Mouse (Mus musculus): Measurements from ENCODE around the gene Pcnp. TPM values are rescaled to one million over a fixed set of nuclear protein-coding genes. Genes with fewer than 3 reads are reported as not detected.

Gene Pcnp
- polyA plus RNA-seq, 1 experiment from 2014 or later: 272 TPM

DNA sequence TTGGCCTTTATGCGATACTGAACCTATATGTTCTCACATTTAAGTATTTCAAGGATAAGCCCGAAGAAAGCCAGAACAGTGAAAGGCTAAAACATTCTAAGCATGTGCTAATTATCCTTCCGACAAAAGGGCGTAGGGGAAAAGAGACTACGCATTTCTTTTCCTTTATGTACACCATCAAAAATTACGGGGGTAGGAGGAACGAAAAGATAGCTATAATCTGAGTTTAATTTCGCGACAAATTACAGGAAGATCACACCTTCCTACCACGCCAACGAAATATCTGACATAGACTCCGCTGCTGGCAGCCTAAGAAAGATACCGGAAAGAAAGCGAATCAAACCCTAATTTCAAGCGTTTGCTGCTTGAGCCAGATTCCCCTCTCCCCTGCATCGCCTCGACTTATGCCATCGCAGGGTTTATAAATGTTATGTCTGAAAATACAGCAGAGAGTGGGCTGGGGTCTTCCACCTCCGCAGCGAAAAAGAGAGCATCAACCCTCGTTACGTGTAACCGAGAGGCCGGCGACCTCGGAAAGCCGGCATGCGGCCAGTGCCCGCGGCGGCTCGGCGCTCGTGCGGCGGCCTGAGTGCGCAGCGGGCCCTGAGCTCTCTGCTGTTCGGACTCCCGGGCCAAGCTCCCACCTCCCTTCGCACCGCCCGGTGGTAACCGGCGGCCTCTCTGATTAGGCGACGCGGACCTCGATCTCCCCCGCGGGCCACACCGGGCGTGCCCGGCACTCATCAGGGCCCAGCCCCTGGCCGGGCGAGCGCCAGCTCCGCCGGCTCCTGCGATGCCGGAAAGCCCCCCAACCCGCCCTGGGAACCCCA is 602 bp downstream of the Pcnp start:
- H3K9ac ChIP-seq: peak overlapping the region; percentile 97
- under 1% methylated on average over 60 of the region's 62 CpGs for WGBS
- peak overlapping the region; percentile 71 for H3K4me2 ChIP-seq
- peaks cover 20% of the 10 kb centered on the region for H3K4me1 ChIP-seq
- H3K4me3 ChIP-seq: peak overlapping the region; percentile 87
- H3K9me3 ChIP-seq: no peaks in the 10 kb centered on the region
- peak overlapping the region; percentile 95 for H3K27ac ChIP-seq
- ATAC-seq (ENCODE audit: insufficient number of reproducible peaks, insufficient read depth, low FRiP score, low TSS enrichment, low read depth): peak; percentile 79
- no peaks in the 10 kb centered on the region for H3K27me3 ChIP-seq
- peaks cover 33% of the 10 kb centered on the region for H3K36me3 ChIP-seq

DNA sequence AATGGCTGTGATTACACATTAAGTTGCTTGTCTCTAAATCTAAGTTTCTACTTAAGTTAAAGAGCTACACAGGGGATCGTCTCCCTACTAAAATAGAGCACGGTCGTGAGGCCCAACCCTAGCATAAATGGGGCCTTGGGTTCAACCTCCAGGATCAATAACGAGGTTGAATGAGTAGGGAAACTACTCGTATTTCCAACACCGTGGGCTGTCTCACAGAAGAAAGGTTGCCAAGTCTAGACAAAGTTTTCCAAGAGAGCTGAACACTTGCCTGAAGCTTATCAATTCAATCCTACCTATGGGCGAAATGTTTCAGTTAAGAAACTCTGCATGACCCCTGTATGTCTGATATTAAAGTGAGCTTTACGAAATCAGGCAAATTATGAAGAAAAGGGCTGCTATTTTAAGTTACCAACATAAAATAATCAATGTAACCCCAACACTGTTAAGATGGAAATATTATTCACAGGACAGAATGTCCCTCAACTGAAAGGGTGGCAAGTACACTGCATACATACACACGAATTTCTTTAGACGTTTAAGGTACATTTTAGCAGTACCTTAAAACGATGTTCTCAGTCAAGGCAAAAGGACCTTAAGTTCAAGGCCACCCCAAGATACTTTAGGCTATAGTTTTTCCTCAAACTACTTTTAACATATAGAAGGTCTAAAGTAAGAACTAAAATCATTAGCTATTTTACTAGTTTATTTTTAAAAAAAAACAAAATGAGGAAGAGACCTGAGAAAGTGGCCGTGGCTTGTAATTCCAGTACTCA is 1.5 kb downstream of the Pcnp start:
- peaks cover 28% of the 10 kb centered on the region for H3K36me3 ChIP-seq
- peak overlapping the region; percentile 97 for H3K9ac ChIP-seq
- H3K9me3 ChIP-seq: no peaks in the 10 kb centered on the region
- peak overlapping the region; percentile 95; the same call in 1 of the 2 replicates for H3K27ac ChIP-seq
- peaks cover 20% of the 10 kb centered on the region for H3K4me1 ChIP-seq
- peak overlapping the region; percentile 87 for H3K4me3 ChIP-seq
- no peaks in the 10 kb centered on the region for H3K27me3 ChIP-seq
- peak overlapping the region; percentile 71 for H3K4me2 ChIP-seq
- ATAC-seq (ENCODE audit: insufficient number of reproducible peaks, insufficient read depth, low FRiP score, low TSS enrichment, low read depth): no peak
- 40% methylated on average over 12 of the region's 12 CpGs for whole genome bisulfite sequencing

DNA sequence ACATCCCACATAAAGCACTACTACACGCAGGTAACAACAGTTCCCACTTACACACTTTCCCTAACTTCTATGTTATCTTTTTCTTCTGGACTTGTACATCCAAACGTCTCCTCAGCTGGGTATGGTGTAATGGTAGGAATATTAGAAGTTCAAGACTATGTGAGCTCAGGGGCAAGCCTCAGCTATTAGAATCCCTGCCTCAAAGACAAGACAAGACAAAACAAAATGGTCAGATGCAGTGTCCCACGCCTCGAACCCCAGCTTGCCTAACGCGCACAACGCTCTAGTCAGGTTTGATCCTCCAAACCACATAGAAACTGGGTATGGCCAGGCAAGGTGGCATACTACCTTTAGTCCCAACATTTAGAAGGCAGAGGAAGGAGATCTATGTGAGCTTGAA is 9.9 kb downstream of the Pcnp start:
- no peak overlapping the region for H3K4me3 ChIP-seq
- H3K4me1 ChIP-seq: 0 out of 2 replicates have a peak, but pooled peaks cover 2% of the 10 kb centered on the region
- H3K9me3 ChIP-seq: no peaks in the 10 kb centered on the region
- H3K27me3 ChIP-seq: no peaks in the 10 kb centered on the region
- H3K27ac ChIP-seq: no peak overlapping the region
- H3K36me3 ChIP-seq: peaks cover 52% of the 10 kb centered on the region
- WGBS: 95% methylated on average over 7 of the region's 7 CpGs
- no peak for ATAC-seq (ENCODE audit: insufficient number of reproducible peaks, insufficient read depth, low FRiP score, low TSS enrichment, low read depth)
- no peak overlapping the region for H3K4me2 ChIP-seq
- no peak overlapping the region for H3K9ac ChIP-seq

DNA sequence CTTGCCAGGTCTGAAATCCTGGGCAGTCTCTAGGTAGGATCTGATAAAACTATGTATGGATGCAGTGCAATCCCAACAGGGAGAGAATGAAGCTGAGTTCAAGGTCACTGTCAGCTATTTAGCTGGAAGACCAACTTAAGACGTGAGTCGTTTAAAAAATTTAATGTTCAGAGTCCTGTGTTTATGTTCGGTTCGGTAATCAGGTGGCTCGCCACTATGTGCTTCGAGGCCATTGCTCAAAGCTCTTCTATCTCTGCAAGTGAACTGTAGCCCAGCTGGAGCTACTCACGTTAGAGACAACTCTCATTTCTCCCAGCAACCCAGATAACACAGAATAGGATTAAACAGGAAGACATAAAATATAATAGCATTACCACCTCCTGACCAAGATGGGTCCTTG is 15.5 kb downstream of the Pcnp start:
- peaks cover 49% of the 10 kb centered on the region for H3K36me3 ChIP-seq
- H3K27me3 ChIP-seq: no peaks in the 10 kb centered on the region
- H3K9ac ChIP-seq: no peak overlapping the region
- no peak for ATAC-seq (ENCODE audit: insufficient number of reproducible peaks, insufficient read depth, low FRiP score, low TSS enrichment, low read depth)
- 87% methylated on average over 7 of the region's 7 CpGs for WGBS
- no peak overlapping the region for H3K4me2 ChIP-seq
- no peak overlapping the region for H3K4me3 ChIP-seq
- H3K4me1 ChIP-seq: no peaks in the 10 kb centered on the region
- H3K9me3 ChIP-seq: no peaks in the 10 kb centered on the region
- H3K27ac ChIP-seq: no peak overlapping the region

DNA sequence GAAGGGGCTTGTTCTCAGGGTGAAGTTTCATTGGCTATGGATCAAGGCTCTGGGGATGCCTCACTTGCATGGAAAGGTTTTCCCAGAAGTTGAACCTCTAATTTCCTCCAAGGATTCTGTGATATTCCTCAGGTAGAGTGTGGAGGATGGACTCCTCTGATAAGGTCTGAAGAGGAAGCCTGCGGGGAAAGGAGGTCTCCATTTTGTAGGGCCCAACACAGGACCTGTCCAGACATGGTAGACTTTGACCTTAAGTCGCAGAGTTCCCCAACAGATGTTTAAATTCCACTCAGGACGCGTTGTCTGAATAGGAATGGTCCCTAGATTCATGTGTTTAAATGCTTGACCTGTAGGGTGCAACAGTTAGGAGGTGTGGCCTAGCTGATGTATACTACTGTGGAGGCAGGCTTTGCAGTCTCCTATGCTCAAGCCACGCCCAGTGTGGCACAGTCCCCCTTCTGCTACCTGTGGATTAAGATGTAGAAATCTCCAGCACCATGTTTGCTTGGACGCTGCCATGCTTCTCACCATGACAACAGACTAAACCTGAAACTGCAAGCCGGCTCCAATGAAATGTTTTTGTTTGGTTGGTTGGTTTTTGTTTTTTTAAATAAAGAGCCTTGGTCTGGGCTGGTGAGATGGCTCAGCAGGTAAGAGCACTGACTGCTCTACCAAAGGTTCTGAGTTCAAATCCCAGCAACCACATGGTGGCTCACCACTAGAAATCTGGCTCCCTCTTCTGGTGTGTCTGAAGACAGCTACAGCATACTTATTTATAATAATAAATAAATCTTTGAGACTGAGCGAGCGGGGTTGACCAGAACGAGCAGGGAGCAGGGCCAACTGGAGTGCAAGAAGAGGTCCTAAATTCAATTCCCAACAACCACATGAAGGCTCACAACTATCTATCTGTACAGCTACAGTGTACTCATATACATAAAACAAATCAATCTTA is 16.5 kb downstream of the Pcnp start:
- ATAC-seq (ENCODE audit: insufficient number of reproducible peaks, insufficient read depth, low FRiP score, low TSS enrichment, low read depth): 0 out of 2 replicates have a peak, but pooled peaks have one; percentile 56

DNA sequence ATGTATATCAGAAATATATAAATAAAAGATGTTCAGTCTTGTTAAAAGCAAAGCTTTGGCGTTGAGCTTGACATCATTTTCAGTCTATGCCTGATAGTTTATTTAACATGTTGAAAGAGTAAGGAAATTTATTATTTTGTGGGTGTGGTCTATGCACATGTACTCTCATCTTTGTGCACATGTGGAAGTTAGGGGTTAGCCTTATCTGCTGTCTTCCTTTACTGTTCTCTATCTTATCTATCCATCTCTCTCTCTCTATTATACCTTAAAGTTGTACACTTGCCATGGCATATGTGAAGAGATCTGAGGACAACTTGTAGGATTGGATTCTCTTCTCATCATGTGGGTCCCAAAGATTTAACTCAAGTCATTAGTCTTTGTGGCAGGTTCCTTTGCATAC is 20.7 kb downstream of the Pcnp start:
- Histone ChIP-seq H3K4me3 (no peak overlapping the region), H3K36me3 (peaks cover 45% of the 10 kb centered on the region), H3K4me2 (no peak overlapping the region), H3K9ac (no peak overlapping the region), H3K9me3 (no peaks in the 10 kb centered on the region), H3K4me1 (no peaks in the 10 kb centered on the region), H3K27me3 (no peaks in the 10 kb centered on the region), H3K27ac (no peak overlapping the region)
- ATAC-seq (ENCODE audit: insufficient number of reproducible peaks, insufficient read depth, low FRiP score, low TSS enrichment, low read depth): no peak
- 95% methylated on average over 1 of the region's 1 CpGs for WGBS

More for the DNA sequence above, 16.5 kb downstream of the Pcnp start:
- Histone ChIP-seq H3K27me3 (no peaks in the 10 kb centered on the region), H3K9me3 (no peaks in the 10 kb centered on the region), H3K27ac (no peak overlapping the region), H3K9ac (no peak overlapping the region), H3K4me3 (no peak overlapping the region), H3K36me3 (peaks cover 42% of the 10 kb centered on the region), H3K4me1 (no peaks in the 10 kb centered on the region), H3K4me2 (no peak overlapping the region)
- 91% methylated on average over 10 of the region's 10 CpGs for WGBS

DNA sequence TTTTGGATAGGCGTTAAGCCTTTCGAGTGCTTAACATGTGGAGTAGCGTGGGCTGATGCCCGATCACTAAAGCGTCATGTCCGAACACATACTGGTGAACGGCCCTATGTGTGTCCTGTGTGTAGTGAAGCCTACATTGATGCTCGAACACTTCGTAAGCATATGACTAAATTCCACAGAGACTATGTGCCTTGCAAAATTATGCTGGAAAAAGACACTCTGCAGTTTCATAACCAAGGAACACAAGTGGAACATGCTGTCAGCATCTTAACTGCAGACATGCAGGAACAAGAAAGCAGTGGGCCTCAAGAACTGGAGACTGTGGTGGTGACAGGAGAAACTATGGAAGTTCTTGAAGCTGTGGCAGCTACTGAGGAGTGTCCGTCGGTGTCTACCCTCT is 22.7 kb downstream of the Pcnp start:
- Histone ChIP-seq H3K4me1 (no peaks in the 10 kb centered on the region), H3K4me2 (no peak overlapping the region), H3K36me3 (peaks cover 54% of the 10 kb centered on the region), H3K4me3 (no peak overlapping the region), H3K27ac (no peak overlapping the region), H3K9me3 (no peaks in the 10 kb centered on the region), H3K27me3 (no peaks in the 10 kb centered on the region), H3K9ac (no peak overlapping the region)
- 97% methylated on average over 11 of the region's 11 CpGs for WGBS
- ATAC-seq (ENCODE audit: insufficient number of reproducible peaks, insufficient read depth, low FRiP score, low TSS enrichment, low read depth): no peak

DNA sequence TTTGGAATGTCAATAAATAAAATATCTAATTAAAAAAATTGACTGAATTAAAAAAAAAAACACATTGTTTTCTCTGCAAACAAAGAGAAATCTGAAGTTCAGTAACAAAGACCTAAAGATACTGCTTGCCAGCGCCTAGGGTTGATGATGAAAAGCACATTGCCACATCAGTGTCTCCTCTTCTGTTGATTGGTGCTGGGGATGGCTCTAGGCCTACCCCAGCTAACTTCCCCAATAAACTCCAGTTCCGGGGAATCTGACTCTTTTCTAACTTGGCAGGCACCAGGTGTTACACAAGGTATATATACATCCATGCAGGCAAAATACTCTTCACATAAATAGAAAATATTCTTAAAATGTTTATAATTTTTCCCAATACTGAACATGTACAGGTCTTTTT is 35.3 kb downstream of the Pcnp start:
- H3K4me2 ChIP-seq: no peak overlapping the region
- H3K27ac ChIP-seq: no peak overlapping the region
- H3K27me3 ChIP-seq: no peaks in the 10 kb centered on the region
- H3K9ac ChIP-seq: no peak overlapping the region
- H3K4me3 ChIP-seq: no peak overlapping the region
- peaks cover 58% of the 10 kb centered on the region for H3K36me3 ChIP-seq
- no peaks in the 10 kb centered on the region for H3K4me1 ChIP-seq
- no peak for ATAC-seq (ENCODE audit: insufficient number of reproducible peaks, insufficient read depth, low FRiP score, low TSS enrichment, low read depth)
- no peaks in the 10 kb centered on the region for H3K9me3 ChIP-seq
- 91% methylated on average over 2 of the region's 2 CpGs for WGBS

DNA sequence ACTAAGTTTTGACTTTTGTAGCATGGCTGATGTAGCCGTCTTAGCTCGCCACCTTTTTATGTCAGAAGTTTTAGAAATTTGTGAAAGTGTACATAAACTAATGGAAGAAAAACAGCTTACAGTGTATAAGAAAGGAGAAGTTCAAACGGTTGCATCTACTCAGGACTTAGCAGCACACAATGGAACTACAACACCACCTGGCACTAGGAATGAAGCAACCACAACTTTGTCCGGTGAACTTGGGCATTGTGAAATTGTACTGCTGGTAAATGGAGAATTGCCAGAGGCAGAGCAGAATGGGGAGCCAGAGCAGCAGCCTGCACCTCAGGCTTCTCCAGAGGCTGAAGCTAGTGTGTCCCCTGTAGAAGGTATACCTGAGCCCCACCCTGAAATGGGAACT is 39.2 kb downstream of the Pcnp start:
- H3K9ac ChIP-seq: no peak overlapping the region
- peaks cover 58% of the 10 kb centered on the region for H3K36me3 ChIP-seq
- H3K27ac ChIP-seq: no peak overlapping the region
- WGBS: 90% methylated on average over 4 of the region's 4 CpGs
- no peaks in the 10 kb centered on the region for H3K9me3 ChIP-seq
- no peak overlapping the region for H3K4me3 ChIP-seq
- H3K27me3 ChIP-seq: no peaks in the 10 kb centered on the region
- no peak for ATAC-seq (ENCODE audit: insufficient number of reproducible peaks, insufficient read depth, low FRiP score, low TSS enrichment, low read depth)
- H3K4me2 ChIP-seq: no peak overlapping the region
- H3K4me1 ChIP-seq: no peaks in the 10 kb centered on the region

DNA sequence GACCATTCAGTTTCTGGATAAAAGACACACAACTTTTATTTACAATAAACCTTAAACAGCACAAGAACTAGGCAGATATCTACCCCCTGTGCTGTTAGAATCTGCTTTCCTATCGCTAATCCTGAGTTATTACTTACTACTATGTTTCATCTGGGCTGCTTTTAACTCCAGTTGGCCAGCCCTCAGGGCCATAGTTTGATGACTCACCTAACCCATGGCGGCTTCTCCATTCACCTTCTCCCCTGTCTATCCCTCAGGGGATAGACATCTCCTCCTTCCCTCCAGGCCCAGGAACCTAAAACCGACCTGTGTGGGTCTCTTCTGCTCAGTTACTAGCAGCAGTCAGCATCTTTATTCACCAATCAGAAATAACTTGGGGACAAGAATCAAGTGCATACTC is 43.5 kb downstream of the Pcnp start:
- H3K4me1 ChIP-seq: no peaks in the 10 kb centered on the region
- no peak for ATAC-seq (ENCODE audit: insufficient number of reproducible peaks, insufficient read depth, low FRiP score, low TSS enrichment, low read depth)
- H3K9me3 ChIP-seq: no peaks in the 10 kb centered on the region
- WGBS: 87% methylated on average over 3 of the region's 3 CpGs
- no peak overlapping the region for H3K9ac ChIP-seq
- peaks cover 58% of the 10 kb centered on the region for H3K36me3 ChIP-seq
- no peak overlapping the region for H3K27ac ChIP-seq
- H3K27me3 ChIP-seq: no peaks in the 10 kb centered on the region
- H3K4me3 ChIP-seq: no peak overlapping the region
- H3K4me2 ChIP-seq: no peak overlapping the region

DNA sequence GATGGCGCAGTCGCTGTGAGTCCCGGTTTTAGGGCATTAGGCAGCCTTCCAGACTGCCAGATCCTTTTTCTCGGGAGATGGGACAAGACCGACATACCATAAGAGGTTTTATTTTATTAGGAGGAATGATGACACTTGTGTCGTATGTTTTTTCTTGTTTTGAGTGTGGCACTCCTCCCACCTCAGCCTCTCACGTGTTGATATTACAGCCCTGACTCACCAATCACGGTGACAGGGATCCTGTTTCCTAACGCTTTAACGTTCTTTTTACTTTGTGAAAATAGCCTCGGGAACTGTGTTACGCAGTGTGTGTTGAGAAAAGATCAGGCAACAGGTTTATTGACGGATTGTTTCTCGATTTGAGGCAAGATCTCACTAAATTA is 54.6 kb downstream of the Pcnp start:
- Histone ChIP-seq H3K36me3 (peaks cover 33% of the 10 kb centered on the region), H3K9me3 (no peaks in the 10 kb centered on the region), H3K27ac (peak overlapping the region; percentile 94), H3K4me2 (peak overlapping the region; percentile 82), H3K27me3 (no peaks in the 10 kb centered on the region), H3K4me1 (peaks cover 34% of the 10 kb centered on the region), H3K4me3 (peak overlapping the region; percentile 99), H3K9ac (peak overlapping the region; percentile 94)
- ATAC-seq (ENCODE audit: insufficient number of reproducible peaks, insufficient read depth, low FRiP score, low TSS enrichment, low read depth): no peak
- 3% methylated on average over 14 of the region's 14 CpGs for WGBS

All from embryonic facial prominence, embryonic 13.5 days (tissue).